Comparison of ENCODE assay signal across 21 mouse cellular contexts in genomic region chr12:112764991-112765390, GRCm38 (mm10). TPM values are rescaled to one million over a fixed set of nuclear protein-coding genes. Genes with fewer than 3 reads are reported as not detected.
DNase-seq lines count a peak whose midpoint lies in the region; ATAC-seq lines count a peak whose summit lies in the region.
"Had no signal": no experiment of that assay in that cellular context is flagged by ENCODE, and none has a peak within 500 bp of the region (broad histone marks: within the 10 kb centered on the region; RNA-seq: fewer than 3 reads in every experiment).

No protein-coding gene starts in this region.

- no peak overlapping the region for H3K4me2 ChIP-seq in neural tube, embryonic 11.5 days (ENCODE audit: low read depth)
- no peak overlapping the region for H3K4me2 ChIP-seq in neural tube, embryonic 15.5 days
- H3K4me2 ChIP-seq: forebrain, embryonic 15.5 days; heart, embryonic 13.5 days; hindbrain, embryonic 13.5 days; intestine, embryonic 15.5 days had no signal

- no peak for ATAC-seq in neural tube, embryonic 11.5 days (ENCODE audit: insufficient read depth, low FRiP score, low TSS enrichment)
- no peak for ATAC-seq in neural tube, embryonic 15.5 days (ENCODE audit: low FRiP score)
- ATAC-seq: CD4-positive, CD25-positive, alpha-beta regulatory T cell, adult 4 months; forebrain, embryonic 15.5 days; hindbrain, embryonic 16.5 days; intestine, embryonic 15.5 days had no signal

- peak; percentile 2 for DNase-seq in gastrocnemius, postnatal 14 days
- no peak for DNase-seq in gastrocnemius, postnatal 25 days
- peak; percentile 6 for DNase-seq in neural tube, embryonic 11.5 days (ENCODE audit: low spot score)
- DNase-seq in urinary bladder, postnatal 10 days (ENCODE audit: low spot score): peak; percentile 5
- DNase-seq in urinary bladder, adult 18-20 months (ENCODE audit: low spot score in 2 of 2): no peak
- DNase-seq: adrenal gland, adult 2 months; adrenal gland, postnatal 14 days; cerebellum, adult 11 months; cerebellum, adult 2 months; cerebellum, postnatal 10 days; heart, adult 18-20 months had no signal

- no peak overlapping the region for H3K4me3 ChIP-seq in neural tube, embryonic 11.5 days (ENCODE audit: low read depth, low read length)
- H3K4me3 ChIP-seq in neural tube, embryonic 15.5 days (replicated peaks): no peak overlapping the region
- H3K4me3 ChIP-seq: forebrain, embryonic 10.5 days; forebrain, embryonic 15.5 days; heart, embryonic 13.5 days; hindbrain, embryonic 10.5 days; hindbrain, embryonic 13.5 days; intestine, embryonic 15.5 days had no signal

- H3K27me3 ChIP-seq in neural tube, embryonic 11.5 days (ENCODE audit: control insufficient read depth, insufficient read depth, low read length): no peaks in the 10 kb centered on the region
- H3K27me3 ChIP-seq in neural tube, embryonic 15.5 days (replicated peaks): no peaks in the 10 kb centered on the region
- H3K27me3 ChIP-seq: forebrain, embryonic 15.5 days; heart, embryonic 13.5 days; hindbrain, embryonic 13.5 days; intestine, embryonic 15.5 days had no signal

- intact Hi-C loops in gastrocnemius, postnatal 14 days (cut with DNase I; ENCODE audit: low total_unique reads): no loop called here

- no peaks in the 10 kb centered on the region for H3K9me3 ChIP-seq in neural tube, embryonic 11.5 days (ENCODE audit: control insufficient read depth, low read length)
- H3K9me3 ChIP-seq in neural tube, embryonic 15.5 days (replicated peaks): no peaks in the 10 kb centered on the region
- H3K9me3 ChIP-seq: forebrain, embryonic 10.5 days; forebrain, embryonic 15.5 days; heart, embryonic 13.5 days; hindbrain, embryonic 10.5 days; hindbrain, embryonic 13.5 days; intestine, embryonic 15.5 days had no signal

- no peaks in the 10 kb centered on the region for H3K4me1 ChIP-seq in neural tube, embryonic 11.5 days (ENCODE audit: control insufficient read depth, insufficient read depth, low read length)
- H3K4me1 ChIP-seq in neural tube, embryonic 15.5 days: no peaks in the 10 kb centered on the region
- H3K4me1 ChIP-seq: forebrain, embryonic 15.5 days; hindbrain, embryonic 13.5 days; intestine, embryonic 15.5 days had no signal

- 90% methylated on average over 7 of the region's 7 CpGs for WGBS in neural tube, embryonic 11.5 days
- 96% methylated on average over 7 of the region's 7 CpGs for WGBS in neural tube, embryonic 15.5 days

- H3K9ac ChIP-seq in neural tube, embryonic 11.5 days (ENCODE audit: low read length): no peak overlapping the region
- no peak overlapping the region for H3K9ac ChIP-seq in neural tube, embryonic 15.5 days (replicated peaks)
- H3K9ac ChIP-seq: forebrain, embryonic 15.5 days; heart, embryonic 13.5 days; hindbrain, embryonic 13.5 days; intestine, embryonic 15.5 days had no signal

- no peaks in the 10 kb centered on the region for H3K36me3 ChIP-seq in neural tube, embryonic 11.5 days (ENCODE audit: control insufficient read depth, insufficient read depth, low read length)
- no peaks in the 10 kb centered on the region for H3K36me3 ChIP-seq in neural tube, embryonic 15.5 days
- H3K36me3 ChIP-seq: forebrain, embryonic 10.5 days; forebrain, embryonic 15.5 days; heart, embryonic 13.5 days; hindbrain, embryonic 10.5 days; hindbrain, embryonic 13.5 days; intestine, embryonic 15.5 days had no signal

- no peak overlapping the region for H3K27ac ChIP-seq in neural tube, embryonic 11.5 days (ENCODE audit: low read depth, low read length)
- no peak overlapping the region for H3K27ac ChIP-seq in neural tube, embryonic 15.5 days (replicated peaks)
- H3K27ac ChIP-seq: forebrain, embryonic 10.5 days; forebrain, embryonic 15.5 days; heart, embryonic 13.5 days; hindbrain, embryonic 10.5 days; hindbrain, embryonic 13.5 days; intestine, embryonic 15.5 days had no signal

RNA-seq across cellular contexts. Expression of gene Pld4, which starts 4.5 kb away (rescaled TPM):
- 1 to 10 TPM; 3.2 to 4.1 TPM for total RNA-seq in gastrocnemius, postnatal 14 days (2021)
- total RNA-seq in gastrocnemius, postnatal 25 days (2021): 1 to 10 TPM; 3.5 to 3.9 TPM
- 3.8 and 4.9 TPM in 2 replicates for polyA plus RNA-seq in neural tube, embryonic 11.5 days (2014; fragmentation: Nextera tagmentation; extraction: Ambion mirVana)
- 8.4 and 42.0 TPM in 2 replicates for polyA plus RNA-seq in neural tube, embryonic 15.5 days (2015; fragmentation: Nextera tagmentation; extraction: Ambion mirVana)
- polyA plus RNA-seq: C2C12 had no signal

RNA-seq across cellular contexts. Expression of gene Ahnak2, which starts 37.5 kb away (rescaled TPM):
- total RNA-seq in gastrocnemius, postnatal 14 days (2021): 10 to 100 TPM in 1 of 2 experiments, 1 to 10 TPM in 1; 7.8 to 11.3 TPM
- 10 to 100 TPM in 1 of 2 experiments, 1 to 10 TPM in 1; 4.9 to 11.8 TPM for total RNA-seq in gastrocnemius, postnatal 25 days (2021)
- 0.26 and 0.61 TPM in 2 replicates for polyA plus RNA-seq in neural tube, embryonic 11.5 days (2014; fragmentation: Nextera tagmentation; extraction: Ambion mirVana)
- 4.5 and 5.7 TPM in 2 replicates for polyA plus RNA-seq in neural tube, embryonic 15.5 days (2015; fragmentation: Nextera tagmentation; extraction: Ambion mirVana)
- polyA plus RNA-seq: CD4-positive, CD25-positive, alpha-beta regulatory T cell, adult 4 months had no signal

RNA-seq across cellular contexts. Expression of gene Clba1, which starts 43.7 kb away (rescaled TPM):
- under 1 TPM; 0.62 to 0.73 TPM for total RNA-seq in gastrocnemius, postnatal 14 days (2021)
- under 1 TPM; 0.46 to 0.96 TPM for total RNA-seq in gastrocnemius, postnatal 25 days (2021)
- polyA plus RNA-seq in neural tube, embryonic 11.5 days (2014; fragmentation: Nextera tagmentation; extraction: Ambion mirVana): 13.6 and 14.0 TPM in 2 replicates
- polyA plus RNA-seq in neural tube, embryonic 15.5 days (2015; fragmentation: Nextera tagmentation; extraction: Ambion mirVana): 19.6 and 21.1 TPM in 2 replicates

RNA-seq across cellular contexts. Expression of gene Cep170b, which starts 44.7 kb away (rescaled TPM):
- total RNA-seq in gastrocnemius, postnatal 14 days (2021): 10 to 100 TPM; 10.9 to 14.4 TPM
- total RNA-seq in gastrocnemius, postnatal 25 days (2021): 1 to 10 TPM; 8.8 to 9.1 TPM
- polyA plus RNA-seq in neural tube, embryonic 11.5 days (2014; fragmentation: Nextera tagmentation; extraction: Ambion mirVana): 10.2 and 10.7 TPM in 2 replicates
- polyA plus RNA-seq in neural tube, embryonic 15.5 days (2015; fragmentation: Nextera tagmentation; extraction: Ambion mirVana): 34.7 and 43.3 TPM in 2 replicates

Comparison
In these comparisons a context has a peak if more than half of its experiments do, and no peak if none do; other contexts are left out.
1. DNase-seq: peak in gastrocnemius, postnatal 14 days (single experiment), neural tube, embryonic 11.5 days (single experiment) and urinary bladder, postnatal 10 days (single experiment); none in gastrocnemius, postnatal 25 days (single experiment) and urinary bladder, adult 18-20 months (0 of 2).